Mouse (Mus musculus) MEL (cell line): ENCODE measurements around the gene BC035044.
A peak's percentile ranks its signal among the peaks of the same experiment; 100 is the strongest.

Source experiments
- CTCF ChIP-seq, 3 experiments: IDR thresholded peaks in 2 of 3; conservative IDR thresholded peaks in 1 of 3; 2 replicates each; pipeline ENCODE4 v1.5.1; 2011 to 2012; ENCODE audit warnings: low read length in 3 of 3, low read depth in 2 of 3, mild to moderate bottlenecking in 2 of 3, improper control_type of control experiment in 1 of 3, inconsistent platforms in 1 of 3, mixed read lengths in 1 of 3, moderate library complexity in 1 of 3; ENCODE audit not compliant: control insufficient read depth in 1 of 3, insufficient read depth in 1 of 3, poor library complexity in 1 of 3, severe bottlenecking in 1 of 3
- POLR2AphosphoS5 ChIP-seq: IDR thresholded peaks from 2 replicates; pipeline ENCODE4 v1.6.1; 2012; ENCODE audit warnings: low read depth, borderline replicate concordance, mild to moderate bottlenecking, inconsistent platforms, low read length, moderate library complexity, mixed read lengths
- TAL1 ChIP-seq: IDR thresholded peaks from 2 replicates; pipeline ENCODE4 v1.6.1; 2012; ENCODE audit warnings: mild to moderate bottlenecking, inconsistent platforms, low read length, moderate library complexity, mixed read lengths

- peak; percentile 79 for TF ChIP-seq TAL1
- TF ChIP-seq POLR2AphosphoS5, result no peak
- TF ChIP-seq CTCF (IDR thresholded peaks at IDR 0.05 in 2 of 3, conservative IDR thresholded peaks at IDR 0.05 in 1 of 3; ENCODE audit: control insufficient read depth in 1 of 3, insufficient read depth in 1 of 3, low read depth in 2 of 3, low read length in 3 of 3, poor library complexity in 1 of 3, severe bottlenecking in 1 of 3), result peak; percentile 94 to 100 (median 95)
These were observed 45.5 kb downstream of the BC035044 start for GRCm38 (mm10) chr6:128845319-128845979.
